Mouse (Mus musculus) neural tube, embryonic 13.5 days (tissue): ENCODE results near the gene Slf2. TPM values are rescaled to one million over a fixed set of nuclear protein-coding genes. Genes with fewer than 3 reads are reported as not detected.

ENCODE experiments used
- ATAC-seq: fragments of 200-750 bp; cut with Nextera tagmentation; 2 replicates; pipeline ENCODE4 v1.8.0; 2017; ENCODE audit warnings: low read depth, mild to moderate bottlenecking, moderate TSS enrichment, moderate library complexity
- H3K27ac ChIP-seq: fragments of 300-500 bp; sonication (generic); replicated peaks from 2 replicates; pipeline ENCODE4 v1.5.1; 2015; ENCODE audit warnings: moderate library complexity, mild to moderate bottlenecking, inconsistent platforms
- H3K27me3 ChIP-seq: fragments of 300-500 bp; sonication (generic); 2 replicates; pipeline ENCODE4 v1.6.1; 2015; ENCODE audit warnings: mild to moderate bottlenecking, inconsistent platforms
- H3K36me3 ChIP-seq: fragments of 300-500 bp; sonication (generic); 2 replicates; pipeline ENCODE4 v1.6.1; 2015; ENCODE audit warnings: mild to moderate bottlenecking, inconsistent platforms
- H3K4me1 ChIP-seq: fragments of 300-500 bp; sonication (generic); replicated peaks from 2 replicates; pipeline ENCODE4 v1.6.1; 2015; ENCODE audit warnings: inconsistent platforms
- H3K4me2 ChIP-seq: fragments of 300-500 bp; sonication (generic); 2 replicates; pipeline ENCODE4 v1.6.1; 2015; ENCODE audit warnings: inconsistent platforms, mild to moderate bottlenecking, moderate library complexity
- H3K4me3 ChIP-seq: fragments of 300-500 bp; sonication (generic); 2 replicates; pipeline ENCODE4 v1.5.1; 2015; ENCODE audit warnings: mild to moderate bottlenecking, inconsistent platforms
- H3K9ac ChIP-seq: fragments of 300-500 bp; sonication (generic); 2 replicates; pipeline ENCODE4 v1.6.1; 2015; ENCODE audit warnings: moderate library complexity, mild to moderate bottlenecking, inconsistent platforms
- H3K9me3 ChIP-seq: fragments of 300-500 bp; sonication (generic); 2 replicates; pipeline ENCODE4 v1.6.1; 2016; ENCODE audit warnings: inconsistent platforms
- WGBS: fragments of 180-500 bp; shearing (Covaris S2); methylation state at CpG from one replicate; pipeline ENCODE4 v1.1.7; 2015; 5-methylcytosine and 5-hydroxymethylcytosine counted together
- polyA plus RNA-seq: library from polyadenylated mRNA; unstranded; fragments of >200 nt; fragmentation: Nextera tagmentation; extraction: Ambion mirVana; gene quantifications from 2 replicates; pipeline ENCODE4 v1.2.1, GENCODE M21; 2015

Slf2 gene
- polyA plus RNA-seq, 1 experiment from 2014 or later, result 25.2 TPM

- no peak overlapping the region for H3K9ac ChIP-seq
- no peaks in the 10 kb centered on the region for H3K36me3 ChIP-seq
- no peak overlapping the region for H3K4me2 ChIP-seq
- 85% methylated on average over 6 of the region's 6 CpGs for WGBS
- no peak overlapping the region for H3K4me3 ChIP-seq
- ATAC-seq, result no peak
- H3K9me3 ChIP-seq, result no peaks in the 10 kb centered on the region
- peaks cover 6% of the 10 kb centered on the region; the same call in 1 of the 2 replicates for H3K4me1 ChIP-seq
- no peak overlapping the region for H3K27ac ChIP-seq
- no peaks in the 10 kb centered on the region for H3K27me3 ChIP-seq
Observed at GRCm38 (mm10) chr19:44918171-44918570, 12.8 kb upstream of the Slf2 start.

DNA sequence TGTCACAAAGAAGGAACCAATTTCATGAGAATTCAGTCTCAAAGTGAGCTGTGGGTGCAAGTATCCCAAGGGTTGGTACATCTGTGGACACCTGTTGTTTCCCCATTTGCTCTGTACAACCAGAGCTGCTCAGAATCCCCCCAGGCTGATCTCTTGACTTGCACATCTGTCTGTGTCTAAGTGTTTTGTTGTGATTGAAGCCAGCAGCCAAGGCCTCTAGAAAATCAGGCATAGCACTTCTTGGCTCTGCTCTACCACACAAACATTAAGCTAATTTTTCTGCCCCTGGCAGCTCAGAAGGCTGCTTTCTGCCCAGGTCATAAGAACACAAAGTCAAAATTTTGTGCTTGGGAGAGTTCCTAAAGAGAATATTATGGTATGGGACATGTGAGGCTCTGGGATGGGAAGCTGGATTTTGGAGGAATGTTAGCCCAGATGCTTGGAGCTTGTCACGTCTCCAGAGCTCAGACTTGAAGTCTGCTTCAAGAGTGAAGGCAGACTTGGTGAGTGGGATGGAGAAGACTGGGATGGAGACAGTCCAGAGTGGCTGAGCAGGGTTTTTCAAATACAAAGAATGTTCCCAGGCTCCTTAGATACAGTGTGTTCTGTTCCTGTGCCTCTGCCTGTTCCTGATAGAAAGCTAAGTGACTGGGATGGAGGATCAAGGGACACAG lies 9.3 kb upstream of the Slf2 start:
- Histone ChIP-seq H3K4me3 (no peak overlapping the region), H3K9ac (no peak overlapping the region), H3K36me3 (no peaks in the 10 kb centered on the region), H3K9me3 (no peaks in the 10 kb centered on the region), H3K4me1 (no peaks in the 10 kb centered on the region), H3K4me2 (no peak overlapping the region), H3K27me3 (no peaks in the 10 kb centered on the region), H3K27ac (no peak overlapping the region)
- no peak for ATAC-seq
- WGBS, result 66% methylated on average over 1 of the region's 1 CpGs

DNA sequence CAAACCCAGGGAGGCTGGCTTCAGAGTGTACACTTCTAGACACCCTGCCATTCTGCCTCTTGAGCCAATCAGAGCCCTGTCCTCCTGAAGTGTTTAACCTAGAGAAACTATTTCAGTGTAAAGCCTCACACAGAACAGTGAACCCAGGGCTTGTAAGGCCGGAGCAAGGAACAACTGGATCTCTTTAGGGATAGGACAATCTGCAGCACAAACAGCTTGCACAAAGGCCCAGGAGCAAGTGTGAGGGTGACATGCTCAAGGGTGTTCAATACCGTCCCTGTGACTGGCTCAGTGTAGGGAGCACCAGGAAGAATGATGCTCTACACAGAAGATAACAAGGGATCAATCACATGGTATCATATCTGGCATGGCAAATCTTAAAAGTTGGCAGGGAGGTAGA lies 8.4 kb upstream of the Slf2 start:
- Histone ChIP-seq H3K4me3 (no peak overlapping the region), H3K4me1 (no peaks in the 10 kb centered on the region), H3K36me3 (no peaks in the 10 kb centered on the region), H3K27ac (no peak overlapping the region), H3K27me3 (no peaks in the 10 kb centered on the region), H3K9me3 (no peaks in the 10 kb centered on the region), H3K9ac (no peak overlapping the region), H3K4me2 (no peak overlapping the region)
- WGBS, result 80% methylated on average over 2 of the region's 2 CpGs
- no peak for ATAC-seq

DNA sequence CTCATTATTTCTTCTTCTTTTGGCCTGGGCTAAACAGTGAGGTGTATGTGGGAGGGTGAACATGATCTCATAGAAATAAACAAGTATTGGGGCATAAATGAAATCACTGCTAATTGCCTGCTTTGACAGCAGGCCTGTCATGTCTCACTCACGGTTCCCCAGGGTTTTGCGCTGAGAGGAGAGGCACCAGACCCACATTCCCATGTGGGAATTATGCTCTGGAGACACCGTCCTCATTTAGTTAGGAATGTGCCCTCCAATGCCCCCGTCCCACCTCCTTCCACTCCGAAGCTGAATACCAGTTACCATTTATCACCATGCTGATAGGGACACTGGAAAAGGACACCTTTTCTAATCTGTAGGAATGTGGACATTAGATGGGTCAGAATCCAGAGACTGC lies 6.3 kb upstream of the Slf2 start:
- no peak for ATAC-seq
- 71% methylated on average over 5 of the region's 5 CpGs for WGBS
- Histone ChIP-seq H3K27me3 (no peaks in the 10 kb centered on the region), H3K27ac (no peak overlapping the region), H3K4me1 (peaks cover 2% of the 10 kb centered on the region), H3K4me3 (no peak overlapping the region), H3K4me2 (no peak overlapping the region), H3K9me3 (no peaks in the 10 kb centered on the region), H3K36me3 (no peaks in the 10 kb centered on the region), H3K9ac (no peak overlapping the region)

GRCm38 (mm10) chr19:44926781-44927180 lies 4.2 kb upstream of the Slf2 start:
- Histone ChIP-seq H3K4me1 (peaks cover 10% of the 10 kb centered on the region), H3K27me3 (no peaks in the 10 kb centered on the region), H3K36me3 (no peaks in the 10 kb centered on the region), H3K4me3 (no peak overlapping the region), H3K27ac (no peak overlapping the region), H3K9ac (no peak overlapping the region), H3K4me2 (no peak overlapping the region), H3K9me3 (no peaks in the 10 kb centered on the region)
- WGBS, result 83% methylated on average over 6 of the region's 6 CpGs
- ATAC-seq, result no peak

DNA sequence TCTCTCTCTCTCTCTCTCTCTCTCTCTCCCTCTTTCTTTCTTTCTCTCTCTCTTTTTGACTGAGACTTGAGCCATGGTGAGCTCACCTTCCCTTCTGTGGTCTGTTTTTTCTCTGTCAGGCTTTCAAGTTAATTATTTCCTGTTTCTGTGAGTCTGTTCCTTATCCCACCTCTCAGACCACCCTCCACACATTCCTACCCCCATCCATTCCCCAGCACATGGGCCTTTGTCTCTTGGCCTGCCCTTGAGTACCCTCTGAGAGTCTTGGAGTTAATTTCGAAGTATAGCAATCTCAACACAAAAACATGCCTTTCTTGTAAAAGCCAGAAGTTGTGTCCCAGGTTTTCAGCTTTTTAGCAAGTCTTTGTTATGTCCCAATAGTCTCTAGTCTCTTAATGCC lies 3.7 kb upstream of the Slf2 start:
- H3K4me1 ChIP-seq, result peaks cover 13% of the 10 kb centered on the region
- no peak for ATAC-seq
- no peaks in the 10 kb centered on the region for H3K36me3 ChIP-seq
- H3K27me3 ChIP-seq, result no peaks in the 10 kb centered on the region
- WGBS, result 84% methylated on average over 1 of the region's 1 CpGs
- no peak overlapping the region for H3K4me2 ChIP-seq
- H3K27ac ChIP-seq, result no peak overlapping the region
- H3K9ac ChIP-seq, result no peak overlapping the region
- no peaks in the 10 kb centered on the region for H3K9me3 ChIP-seq
- no peak overlapping the region for H3K4me3 ChIP-seq

DNA sequence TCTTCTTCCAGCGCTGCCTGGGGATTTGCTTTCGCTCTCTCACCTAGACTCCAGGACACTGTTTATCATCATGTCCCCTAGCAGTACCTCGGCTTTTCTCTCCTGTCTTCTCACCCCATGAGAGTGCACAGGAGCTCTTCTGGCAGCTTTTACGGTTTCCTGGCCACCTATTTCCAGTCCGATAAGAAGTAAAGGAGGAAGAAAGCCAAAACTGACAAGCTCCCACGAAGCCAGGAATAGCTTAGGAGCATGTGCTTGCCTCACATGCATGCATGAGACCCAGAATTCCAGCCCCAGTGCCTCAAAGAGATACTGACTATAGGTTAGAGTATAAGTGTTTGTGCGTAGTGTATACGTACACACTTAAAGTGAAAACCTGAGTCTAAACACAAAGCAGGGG lies 2.8 kb upstream of the Slf2 start:
- Histone ChIP-seq H3K9ac (no peak overlapping the region), H3K9me3 (no peaks in the 10 kb centered on the region), H3K4me3 (no peak overlapping the region), H3K4me1 (peaks cover 23% of the 10 kb centered on the region), H3K27me3 (no peaks in the 10 kb centered on the region), H3K27ac (no peak overlapping the region), H3K4me2 (no peak overlapping the region), H3K36me3 (no peaks in the 10 kb centered on the region)
- ATAC-seq, result no peak
- WGBS, result 70% methylated on average over 8 of the region's 8 CpGs

DNA sequence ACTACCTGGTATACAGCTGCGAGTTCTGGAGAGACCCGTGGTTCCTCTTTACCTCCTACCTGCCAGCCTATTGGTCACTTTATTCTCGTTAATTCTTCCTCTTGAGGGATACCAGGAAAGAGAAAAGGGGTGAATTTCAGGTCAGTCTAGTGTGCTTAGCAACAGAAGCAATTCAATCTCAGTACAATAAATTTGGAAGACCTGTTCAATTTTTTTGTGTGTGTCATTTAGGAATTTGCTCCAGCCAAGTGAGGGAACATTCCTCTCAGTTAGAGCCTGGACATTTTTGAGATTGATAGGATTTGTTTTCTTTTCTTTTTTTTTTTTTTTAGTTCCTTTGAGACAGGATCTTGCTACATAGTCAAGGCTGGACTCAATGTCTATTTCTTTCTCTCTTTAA lies 1.7 kb upstream of the Slf2 start:
- Histone ChIP-seq H3K9me3 (no peaks in the 10 kb centered on the region), H3K4me1 (peaks cover 28% of the 10 kb centered on the region), H3K9ac (no peak overlapping the region), H3K27me3 (no peaks in the 10 kb centered on the region), H3K36me3 (peaks cover 3% of the 10 kb centered on the region; the same call in 1 of the 2 replicates), H3K4me2 (no peak overlapping the region), H3K4me3 (no peak overlapping the region), H3K27ac (no peak overlapping the region)
- 26% methylated on average over 3 of the region's 3 CpGs for WGBS
- ATAC-seq, result no peak

- Histone ChIP-seq H3K36me3 (peaks cover 5% of the 10 kb centered on the region; the same call in 1 of the 2 replicates), H3K9me3 (no peaks in the 10 kb centered on the region), H3K4me3 (peak overlapping the region; percentile 99; the same call in 1 of the 2 replicates), H3K27ac (no peak overlapping the region), H3K4me1 (peaks cover 28% of the 10 kb centered on the region), H3K27me3 (no peaks in the 10 kb centered on the region), H3K4me2 (no peak overlapping the region), H3K9ac (no peak overlapping the region)
- no peak for ATAC-seq
- WGBS, result 45% methylated on average over 10 of the region's 10 CpGs
Observed at GRCm38 (mm10) chr19:44929663-44930062, 1.3 kb upstream of the Slf2 start.

GRCm38 (mm10) chr19:44930122-44930521 lies 829 bp upstream of the Slf2 start:
- peak overlapping the region; percentile 90 for H3K27ac ChIP-seq
- WGBS, result 43% methylated on average over 2 of the region's 2 CpGs
- H3K9ac ChIP-seq, result peak overlapping the region; percentile 75
- H3K27me3 ChIP-seq, result no peaks in the 10 kb centered on the region
- H3K4me1 ChIP-seq, result peaks cover 28% of the 10 kb centered on the region
- H3K4me2 ChIP-seq, result peak overlapping the region; percentile 68
- ATAC-seq, result no peak
- H3K36me3 ChIP-seq, result peaks cover 8% of the 10 kb centered on the region
- peak overlapping the region; percentile 99 for H3K4me3 ChIP-seq
- no peaks in the 10 kb centered on the region for H3K9me3 ChIP-seq

- peaks cover 20% of the 10 kb centered on the region for H3K36me3 ChIP-seq
- H3K27ac ChIP-seq, result peak overlapping the region; percentile 89
- peak overlapping the region; percentile 99 for H3K4me3 ChIP-seq
- H3K27me3 ChIP-seq, result no peaks in the 10 kb centered on the region
- H3K4me2 ChIP-seq, result peak overlapping the region; percentile 68
- peak overlapping the region; percentile 89 for H3K9ac ChIP-seq
- under 1% methylated on average over 18 of the region's 18 CpGs for WGBS
- no peaks in the 10 kb centered on the region for H3K9me3 ChIP-seq
- peaks cover 28% of the 10 kb centered on the region for H3K4me1 ChIP-seq
- ATAC-seq, result peak; percentile 93
Observed at GRCm38 (mm10) chr19:44931454-44931759, 456 bp downstream of the Slf2 start.

GRCm38 (mm10) chr19:44932051-44932450 lies 1.1 kb downstream of the Slf2 start:
- H3K27me3 ChIP-seq, result no peaks in the 10 kb centered on the region
- WGBS, result 58% methylated on average over 5 of the region's 5 CpGs
- peaks cover 26% of the 10 kb centered on the region for H3K36me3 ChIP-seq
- peak overlapping the region; percentile 68 for H3K4me2 ChIP-seq
- peak overlapping the region; percentile 89; the same call in 1 of the 2 replicates for H3K9ac ChIP-seq
- no peaks in the 10 kb centered on the region for H3K9me3 ChIP-seq
- no peak for ATAC-seq
- H3K4me1 ChIP-seq, result peaks cover 28% of the 10 kb centered on the region
- no peak overlapping the region for H3K27ac ChIP-seq
- H3K4me3 ChIP-seq, result peak overlapping the region; percentile 99

- H3K27ac ChIP-seq, result no peak overlapping the region
- peaks cover 28% of the 10 kb centered on the region for H3K4me1 ChIP-seq
- 94% methylated on average over 1 of the region's 1 CpGs for WGBS
- H3K27me3 ChIP-seq, result no peaks in the 10 kb centered on the region
- H3K9me3 ChIP-seq, result no peaks in the 10 kb centered on the region
- no peak for ATAC-seq
- no peak overlapping the region for H3K9ac ChIP-seq
- H3K4me3 ChIP-seq, result no peak overlapping the region
- H3K4me2 ChIP-seq, result no peak overlapping the region
- H3K36me3 ChIP-seq, result peaks cover 30% of the 10 kb centered on the region
Observed at GRCm38 (mm10) chr19:44933136-44933535, 2.2 kb downstream of the Slf2 start.
